Mouse (Mus musculus) embryonic facial prominence, embryonic 14.5 days (tissue): ENCODE data around the gene Sox6. TPM values are rescaled to one million over a fixed set of nuclear protein-coding genes. Genes with fewer than 3 reads are reported as not detected.

Experiments used
- ATAC-seq: fragments of 200-750 bp; cut with Nextera tagmentation; 2 replicates; pipeline ENCODE4 v1.8.0; 2017; ENCODE audit warnings: low read depth, moderate number of reproducible peaks, moderate TSS enrichment
- DNase-seq: peaks from one replicate; pipeline ENCODE4 v3.0.0-alpha.2; 2015; ENCODE audit warnings: low spot score
- H3K27ac ChIP-seq: fragments of 300-500 bp; sonication (generic); replicated peaks from 2 replicates; pipeline ENCODE4 v1.5.1; 2014; ENCODE audit warnings: low read depth, mild to moderate bottlenecking, low read length, moderate library complexity
- H3K27me3 ChIP-seq: fragments of 300-500 bp; sonication (generic); replicated peaks from 2 replicates; pipeline ENCODE4 v1.6.1; 2014; ENCODE audit warnings: low read length; ENCODE audit not compliant: control insufficient read depth, insufficient read depth
- H3K36me3 ChIP-seq: fragments of 300-500 bp; sonication (generic); 2 replicates; pipeline ENCODE4 v1.6.1; 2014; ENCODE audit warnings: low read length, mixed read lengths; ENCODE audit not compliant: control insufficient read depth, insufficient read depth
- H3K4me1 ChIP-seq: fragments of 300-500 bp; sonication (generic); 2 replicates; pipeline ENCODE4 v1.6.1; 2014; ENCODE audit warnings: antibody characterized with exemption, low read length; ENCODE audit not compliant: control insufficient read depth, insufficient read depth
- H3K4me2 ChIP-seq: fragments of 300-500 bp; sonication (generic); 2 replicates; pipeline ENCODE4 v1.6.1; 2014; ENCODE audit warnings: low read depth, mild to moderate bottlenecking, low read length, moderate library complexity, mixed read lengths
- H3K4me3 ChIP-seq: fragments of 300-500 bp; sonication (generic); 2 replicates; pipeline ENCODE4 v1.5.1; 2014; ENCODE audit warnings: low read depth, mild to moderate bottlenecking, low read length
- H3K9ac ChIP-seq: fragments of 300-500 bp; sonication (generic); 2 replicates; pipeline ENCODE4 v1.6.1; 2014; ENCODE audit warnings: low read depth, mild to moderate bottlenecking, low read length, moderate library complexity, mixed read lengths
- H3K9me3 ChIP-seq: fragments of 300-500 bp; sonication (generic); 2 replicates; pipeline ENCODE4 v1.6.1; 2016; ENCODE audit warnings: low read length; ENCODE audit not compliant: control insufficient read depth
- WGBS: fragments of 180-500 bp; shearing (Covaris S2); extraction: QIAGEN DNeasy Blood & Tissue Kit; methylation state at CpG from one replicate; pipeline ENCODE4 v1.1.7; 2014; 5-methylcytosine and 5-hydroxymethylcytosine counted together
- polyA plus RNA-seq: library from polyadenylated mRNA; unstranded; fragments of >200 nt; fragmentation: Nextera tagmentation; extraction: Ambion mirVana; gene quantifications from 2 replicates; pipeline ENCODE4 v1.2.1, GENCODE M21; 2014

The Sox6 gene
- polyA plus RNA-seq, 1 experiment from 2014 or later = 49.9 TPM

DNA sequence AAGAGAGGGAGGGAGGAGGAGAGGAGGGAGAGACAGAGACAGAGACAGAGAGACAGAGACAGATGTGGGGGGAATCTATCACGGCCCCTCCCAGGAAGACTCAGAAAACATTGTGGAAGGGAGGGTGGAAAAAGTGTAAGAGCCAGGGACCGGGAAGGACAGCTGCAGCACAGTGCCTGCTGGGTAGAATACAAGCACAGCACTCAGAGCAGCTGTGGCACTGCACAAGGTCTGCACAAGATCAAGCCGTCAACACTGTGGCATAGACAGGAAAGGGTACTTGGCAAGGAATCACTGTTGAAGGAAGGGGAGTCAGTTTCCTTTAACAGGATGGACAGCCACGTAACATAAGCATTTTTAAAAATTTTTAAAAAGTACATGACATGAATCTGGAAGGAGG is 258.4 kb downstream of the Sox6 start:
- no peak overlapping the region for H3K9ac ChIP-seq
- no peak overlapping the region for H3K4me2 ChIP-seq
- H3K4me3 ChIP-seq = no peak overlapping the region
- DNase-seq = no peak
- H3K36me3 ChIP-seq = no peaks in the 10 kb centered on the region
- H3K9me3 ChIP-seq = peaks cover 4% of the 10 kb centered on the region; the same call in 1 of the 2 replicates
- ATAC-seq = no peak
- no peaks in the 10 kb centered on the region for H3K27me3 ChIP-seq
- WGBS = 77% methylated on average over 4 of the region's 4 CpGs
- no peaks in the 10 kb centered on the region for H3K4me1 ChIP-seq
- no peak overlapping the region for H3K27ac ChIP-seq

DNA sequence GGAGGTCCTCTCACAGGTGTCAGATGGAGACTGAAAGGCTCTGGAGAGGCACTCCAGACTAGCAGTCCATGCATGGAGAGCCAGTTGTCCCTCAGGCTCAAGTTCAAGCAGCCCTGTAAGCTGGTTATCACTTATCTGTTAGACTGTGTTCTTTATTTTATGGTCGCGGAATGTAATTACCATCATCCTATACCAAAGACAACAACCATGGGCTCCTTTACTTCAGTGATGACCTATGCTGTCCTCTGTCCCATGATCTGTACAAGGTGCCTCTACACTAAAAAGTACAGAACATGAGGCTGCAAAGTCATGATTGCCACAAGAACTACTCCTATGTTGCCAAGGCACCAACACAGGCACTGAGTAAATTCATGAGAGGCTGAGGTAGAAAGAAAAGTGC is 259.1 kb downstream of the Sox6 start:
- H3K36me3 ChIP-seq = no peaks in the 10 kb centered on the region; the same call in 1 of the 2 replicates
- 94% methylated on average over 2 of the region's 2 CpGs for WGBS
- no peak overlapping the region for H3K4me3 ChIP-seq
- no peak for ATAC-seq
- no peaks in the 10 kb centered on the region for H3K4me1 ChIP-seq
- peaks cover 4% of the 10 kb centered on the region; the same call in 1 of the 2 replicates for H3K9me3 ChIP-seq
- H3K4me2 ChIP-seq = no peak overlapping the region
- H3K9ac ChIP-seq = no peak overlapping the region
- DNase-seq = no peak
- H3K27ac ChIP-seq = no peak overlapping the region
- no peaks in the 10 kb centered on the region for H3K27me3 ChIP-seq

DNA sequence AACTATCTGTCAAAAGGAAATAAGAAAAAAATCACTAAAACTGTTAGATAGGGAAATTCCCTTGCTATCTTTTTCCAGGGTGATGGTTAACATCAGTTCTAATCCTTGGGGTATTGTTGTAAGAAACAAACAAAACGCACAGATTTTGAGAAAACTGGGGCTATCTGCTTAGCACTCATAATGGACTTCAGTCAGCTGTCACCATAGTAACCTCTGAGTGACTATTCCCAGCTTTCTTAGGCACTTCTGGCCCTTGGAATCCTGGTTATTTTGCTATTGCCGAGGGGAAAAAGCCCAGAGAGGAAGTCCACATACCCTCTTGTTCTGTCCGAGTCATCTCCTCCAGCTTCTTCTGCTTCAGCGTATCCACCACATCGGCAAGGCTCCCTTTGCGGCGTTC is 261.9 kb downstream of the Sox6 start:
- DNase-seq = no peak
- 73% methylated on average over 7 of the region's 7 CpGs for WGBS
- no peak overlapping the region for H3K4me2 ChIP-seq

DNA sequence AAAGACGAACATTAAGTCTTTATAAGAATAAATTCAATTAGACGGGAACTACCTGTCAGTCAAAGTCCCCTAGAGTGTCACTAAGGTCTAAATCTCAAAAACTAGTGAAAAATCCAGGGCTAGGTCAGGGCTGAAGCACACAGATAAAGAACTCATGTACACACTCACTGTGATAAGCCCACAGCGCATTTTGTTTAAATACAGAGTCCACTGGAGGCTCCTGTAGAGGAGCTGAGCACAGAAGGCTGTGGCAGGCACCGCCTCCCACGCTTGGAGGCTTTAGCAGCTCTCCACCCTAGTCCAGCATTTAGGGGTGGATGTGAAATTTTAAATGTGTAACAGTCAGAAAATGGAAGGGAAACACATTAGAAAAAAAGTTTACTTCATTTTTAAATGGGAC is 262.3 kb downstream of the Sox6 start:
- Histone ChIP-seq H3K27ac (no peak overlapping the region), H3K4me1 (no peaks in the 10 kb centered on the region), H3K4me3 (no peak overlapping the region), H3K36me3 (no peaks in the 10 kb centered on the region; the same call in 1 of the 2 replicates), H3K27me3 (no peaks in the 10 kb centered on the region), H3K9me3 (peaks cover 4% of the 10 kb centered on the region; the same call in 1 of the 2 replicates), H3K4me2 (no peak overlapping the region), H3K9ac (no peak overlapping the region)
- DNase-seq = no peak
- ATAC-seq = no peak
- 81% methylated on average over 5 of the region's 5 CpGs for WGBS

More for the DNA sequence above, 261.9 kb downstream of the Sox6 start:
- Histone ChIP-seq H3K36me3 (no peaks in the 10 kb centered on the region; the same call in 1 of the 2 replicates), H3K4me3 (no peak overlapping the region), H3K27ac (no peak overlapping the region), H3K9ac (no peak overlapping the region), H3K9me3 (peaks cover 4% of the 10 kb centered on the region; the same call in 1 of the 2 replicates), H3K4me1 (no peaks in the 10 kb centered on the region), H3K27me3 (no peaks in the 10 kb centered on the region)
- ATAC-seq = no peak

DNA sequence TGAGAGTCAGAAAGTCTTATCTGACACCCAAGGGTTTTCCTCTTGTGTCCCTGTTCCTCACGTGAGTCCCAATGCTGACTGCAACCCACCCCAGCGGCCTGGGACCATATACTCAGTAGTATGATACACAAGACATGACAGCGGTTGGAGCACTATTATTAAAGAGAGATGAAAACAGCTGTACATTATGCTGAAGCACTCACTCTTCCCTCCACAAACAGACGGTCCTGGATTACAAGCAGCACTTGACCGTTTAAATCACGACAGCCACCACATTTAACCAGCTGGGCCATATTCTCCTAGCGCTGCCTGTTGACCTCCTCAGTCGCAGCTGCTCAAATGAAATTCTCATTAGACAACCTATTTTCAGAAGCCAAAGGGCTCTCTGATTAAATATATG is 272.3 kb downstream of the Sox6 start:
- no peak overlapping the region for H3K9ac ChIP-seq
- no peaks in the 10 kb centered on the region for H3K4me1 ChIP-seq
- peak; percentile 40 for DNase-seq
- H3K36me3 ChIP-seq = no peaks in the 10 kb centered on the region
- no peaks in the 10 kb centered on the region for H3K27me3 ChIP-seq
- H3K4me3 ChIP-seq = no peak overlapping the region
- no peak for ATAC-seq
- no peak overlapping the region for H3K27ac ChIP-seq
- H3K9me3 ChIP-seq = no peaks in the 10 kb centered on the region
- 74% methylated on average over 8 of the region's 8 CpGs for WGBS
- H3K4me2 ChIP-seq = no peak overlapping the region

DNA sequence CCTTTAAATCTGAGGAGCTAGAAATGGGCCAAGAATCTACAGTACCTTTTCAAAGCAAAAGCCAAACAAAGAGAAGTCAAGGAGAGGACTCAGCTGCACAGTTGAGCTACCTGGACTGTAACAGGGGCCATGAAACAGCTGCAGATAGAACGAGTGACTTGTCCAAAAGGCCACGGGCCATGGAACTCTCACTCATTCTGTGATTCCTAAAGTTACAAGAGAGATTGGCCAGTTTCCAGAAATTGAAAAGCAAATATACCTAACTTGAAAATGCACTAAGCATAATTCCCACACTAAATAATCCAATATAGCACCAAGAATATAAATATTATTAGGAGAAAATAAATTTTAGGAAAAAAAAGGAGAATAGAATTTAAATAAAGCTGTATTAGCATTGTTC is 274.7 kb downstream of the Sox6 start:
- 35% methylated on average over 2 of the region's 2 CpGs for WGBS
- no peak for ATAC-seq
- H3K4me3 ChIP-seq = no peak overlapping the region
- no peaks in the 10 kb centered on the region for H3K27me3 ChIP-seq
- H3K27ac ChIP-seq = no peak overlapping the region
- no peak overlapping the region for H3K4me2 ChIP-seq
- no peaks in the 10 kb centered on the region for H3K9me3 ChIP-seq
- DNase-seq = no peak
- no peaks in the 10 kb centered on the region for H3K4me1 ChIP-seq
- no peaks in the 10 kb centered on the region for H3K36me3 ChIP-seq
- no peak overlapping the region for H3K9ac ChIP-seq

DNA sequence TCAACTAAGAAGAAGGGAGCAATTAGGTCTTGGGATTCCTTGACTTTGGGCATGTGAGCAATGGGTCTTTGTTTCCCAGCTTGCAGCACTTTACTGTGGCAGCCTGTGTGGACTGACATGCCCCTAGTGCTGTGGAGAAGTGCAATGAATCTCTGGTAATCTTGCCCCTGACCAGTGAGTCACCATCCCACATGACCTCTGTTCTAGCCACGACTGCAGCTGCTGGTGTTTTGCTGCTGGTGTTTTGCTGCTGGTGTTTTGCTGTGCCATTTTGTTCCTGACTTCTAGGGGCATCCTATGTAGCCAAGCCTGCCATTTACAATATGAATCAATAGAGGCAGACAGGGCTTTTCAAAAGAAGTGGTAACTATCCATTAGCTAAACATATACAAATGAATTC is 280.4 kb downstream of the Sox6 start:
- no peak for ATAC-seq
- WGBS = 33% methylated on average over 1 of the region's 1 CpGs
- Histone ChIP-seq H3K4me3 (no peak overlapping the region), H3K27ac (no peak overlapping the region), H3K9me3 (no peaks in the 10 kb centered on the region), H3K4me1 (peaks cover 4% of the 10 kb centered on the region; the same call in 1 of the 2 replicates), H3K27me3 (no peaks in the 10 kb centered on the region), H3K36me3 (no peaks in the 10 kb centered on the region), H3K4me2 (no peak overlapping the region), H3K9ac (no peak overlapping the region)
- no peak for DNase-seq

DNA sequence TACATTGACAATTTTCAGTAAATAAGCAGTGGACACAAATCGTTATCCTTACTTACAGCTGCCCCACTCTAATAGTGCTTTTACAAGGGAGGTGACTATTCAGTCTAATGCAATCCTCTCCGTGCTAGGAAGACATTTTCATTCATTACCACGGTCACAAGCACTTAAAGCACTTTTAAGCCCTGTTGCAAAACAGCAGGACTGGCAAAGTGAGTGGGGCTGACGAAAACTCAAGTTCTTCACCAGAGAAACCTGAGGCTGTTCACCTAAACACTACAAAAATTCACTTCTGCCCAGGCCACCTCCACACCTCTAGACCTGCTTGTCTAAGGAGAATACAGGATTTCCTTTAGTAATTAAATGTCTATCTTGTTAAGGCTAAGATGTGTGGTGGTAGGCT is 283.3 kb downstream of the Sox6 start:
- Histone ChIP-seq H3K4me1 (peaks cover 25% of the 10 kb centered on the region), H3K9ac (no peak overlapping the region), H3K36me3 (no peaks in the 10 kb centered on the region), H3K4me3 (no peak overlapping the region), H3K4me2 (no peak overlapping the region), H3K27ac (no peak overlapping the region), H3K27me3 (no peaks in the 10 kb centered on the region), H3K9me3 (no peaks in the 10 kb centered on the region)
- ATAC-seq = no peak
- 70% methylated on average over 4 of the region's 4 CpGs for WGBS
- DNase-seq = no peak

DNA sequence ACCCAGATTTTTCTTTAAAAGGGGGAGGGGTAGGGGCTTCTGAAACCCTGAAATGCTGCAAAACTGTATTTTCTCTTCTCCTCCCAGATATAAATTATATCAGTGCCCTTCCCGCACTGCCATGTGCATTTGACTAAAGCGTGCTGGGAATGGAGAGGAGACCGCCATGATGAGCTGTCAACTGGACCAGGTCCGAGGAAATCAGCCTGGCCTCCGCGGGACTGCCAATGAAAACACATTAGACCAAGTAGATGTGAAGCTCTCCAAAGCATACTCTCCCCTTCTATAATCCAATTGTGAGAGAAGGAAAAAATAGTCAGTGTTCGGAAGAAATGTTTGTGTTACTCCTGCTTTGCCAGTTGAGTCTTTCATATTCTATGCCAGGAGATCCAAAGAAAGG is 284.4 kb downstream of the Sox6 start:
- no peak for ATAC-seq

More for the DNA sequence above, 284.4 kb downstream of the Sox6 start:
- no peak overlapping the region for H3K9ac ChIP-seq
- no peak overlapping the region for H3K4me3 ChIP-seq
- no peak for DNase-seq
- H3K27ac ChIP-seq = no peak overlapping the region
- H3K4me2 ChIP-seq = no peak overlapping the region
- 80% methylated on average over 7 of the region's 7 CpGs for whole genome bisulfite sequencing
- peaks cover 28% of the 10 kb centered on the region for H3K4me1 ChIP-seq
- H3K9me3 ChIP-seq = no peaks in the 10 kb centered on the region
- H3K36me3 ChIP-seq = no peaks in the 10 kb centered on the region
- no peaks in the 10 kb centered on the region for H3K27me3 ChIP-seq
